Mouse (Mus musculus) forebrain, embryonic 10.5 days (tissue): Measurements from ENCODE around the gene Lrrc55. TPM values are rescaled to one million over a fixed set of nuclear protein-coding genes. Genes with fewer than 3 reads are reported as not detected.

Experiments
- DNase-seq: peaks from one replicate; pipeline ENCODE4 v3.0.0-alpha.2; 2017; ENCODE audit warnings: low spot score; ENCODE audit errors: extremely low spot score
- H3K27ac ChIP-seq: fragments of 300-500 bp; sonication (generic); 2 replicates; pipeline ENCODE4 v1.5.1; 2016; ENCODE audit warnings: mild to moderate bottlenecking
- H3K27me3 ChIP-seq: fragments of 300-500 bp; sonication (generic); 2 replicates; pipeline ENCODE4 v1.6.1; 2016; ENCODE audit warnings: mild to moderate bottlenecking; ENCODE audit not compliant: poor library complexity, severe bottlenecking
- H3K36me3 ChIP-seq: fragments of 300-500 bp; sonication (generic); replicated peaks from 2 replicates; pipeline ENCODE4 v1.6.1; 2016; ENCODE audit warnings: mild to moderate bottlenecking, moderate library complexity
- H3K4me1 ChIP-seq: fragments of 300-500 bp; sonication (generic); 2 replicates; pipeline ENCODE4 v1.6.1; 2016
- H3K4me3 ChIP-seq: fragments of 300-500 bp; sonication (generic); 2 replicates; pipeline ENCODE4 v1.5.1; 2016; ENCODE audit warnings: mild to moderate bottlenecking, moderate library complexity
- H3K9me3 ChIP-seq: fragments of 300-500 bp; sonication (generic); 2 replicates; pipeline ENCODE4 v1.6.1; 2016; ENCODE audit warnings: mild to moderate bottlenecking, moderate library complexity
- WGBS: fragments of 180-500 bp; shearing (Covaris S2); methylation state at CpG from one replicate; pipeline ENCODE4 v1.1.7; 2016; 5-methylcytosine and 5-hydroxymethylcytosine counted together
- polyA plus RNA-seq: library from polyadenylated mRNA; unstranded; fragments of >200 nt; fragmentation: Nextera tagmentation; extraction: Ambion mirVana; gene quantifications from 2 replicates; pipeline ENCODE4 v1.2.1, GENCODE M21; 2016

Lrrc55 gene
- polyA plus RNA-seq, 1 experiment from 2014 or later: 0.30 TPM

DNA sequence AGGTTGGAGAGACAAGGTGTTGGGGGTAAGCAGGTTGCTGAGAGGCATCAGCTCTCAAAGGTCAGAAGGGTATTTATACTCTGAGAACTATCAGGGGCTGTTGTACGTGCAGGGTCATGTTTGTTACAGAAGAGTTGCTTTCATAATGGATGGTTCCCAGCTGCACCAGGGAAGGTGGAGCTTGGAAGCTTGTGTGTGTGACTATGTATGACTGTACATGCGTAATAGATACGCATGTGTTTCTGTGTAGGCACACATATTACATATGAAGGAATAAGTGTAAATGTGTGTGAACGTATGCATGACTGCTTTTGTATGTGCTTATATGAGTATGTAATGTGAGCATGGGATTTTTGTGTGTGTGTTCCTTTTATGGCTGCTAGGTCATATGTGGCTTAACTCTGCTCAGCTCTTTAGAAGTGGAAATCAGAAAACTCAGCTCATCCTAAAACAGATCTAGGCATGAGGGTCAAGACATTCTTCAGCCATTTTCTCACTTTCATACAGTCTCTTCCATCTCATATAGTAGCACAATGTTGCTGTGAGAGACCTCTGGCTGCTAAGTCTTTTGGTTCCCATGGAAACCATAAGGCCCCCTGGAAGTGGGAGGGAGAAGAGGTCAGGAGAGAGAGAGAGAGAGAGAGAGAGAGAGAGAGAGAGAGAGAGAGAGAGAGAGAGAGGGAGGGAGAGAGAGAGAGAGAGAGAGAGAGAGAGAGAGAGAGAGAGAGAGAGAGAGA lies 35.9 kb downstream of the Lrrc55 start:
- no peaks in the 10 kb centered on the region for H3K9me3 ChIP-seq
- peak overlapping the region; percentile 44; the same call in 1 of the 2 replicates for H3K27ac ChIP-seq
- H3K36me3 ChIP-seq: no peaks in the 10 kb centered on the region
- no peak for DNase-seq
- 87% methylated on average over 4 of the region's 4 CpGs for WGBS
- no peak overlapping the region for H3K4me3 ChIP-seq
- H3K27me3 ChIP-seq: no peaks in the 10 kb centered on the region
- peaks cover 16% of the 10 kb centered on the region for H3K4me1 ChIP-seq

DNA sequence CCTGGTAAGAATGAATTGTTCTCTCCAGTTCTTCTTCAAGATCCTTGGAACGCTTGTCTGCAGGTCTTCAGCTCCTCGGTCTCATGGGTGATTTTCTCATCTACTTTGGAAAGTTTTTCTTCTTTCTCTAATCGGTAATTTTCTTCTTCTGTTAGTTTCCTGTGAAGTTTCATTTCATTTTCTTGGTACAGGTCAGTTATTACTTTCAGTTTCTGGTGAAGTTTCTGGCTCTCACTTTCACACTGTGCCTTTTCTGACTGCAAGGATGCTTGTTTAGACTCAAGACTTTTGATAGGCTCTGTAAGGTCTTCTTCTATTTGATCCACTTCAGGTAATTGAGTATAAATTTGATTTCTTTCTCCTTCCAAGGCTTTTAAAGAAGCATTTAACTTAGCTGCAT lies 39.6 kb downstream of the Lrrc55 start:
- no peaks in the 10 kb centered on the region for H3K36me3 ChIP-seq
- H3K27ac ChIP-seq: no peak overlapping the region
- no peak overlapping the region for H3K4me3 ChIP-seq
- WGBS: 91% methylated on average over 3 of the region's 3 CpGs
- no peak for DNase-seq
- H3K27me3 ChIP-seq: no peaks in the 10 kb centered on the region
- H3K4me1 ChIP-seq: peaks cover 16% of the 10 kb centered on the region
- H3K9me3 ChIP-seq: no peaks in the 10 kb centered on the region

DNA sequence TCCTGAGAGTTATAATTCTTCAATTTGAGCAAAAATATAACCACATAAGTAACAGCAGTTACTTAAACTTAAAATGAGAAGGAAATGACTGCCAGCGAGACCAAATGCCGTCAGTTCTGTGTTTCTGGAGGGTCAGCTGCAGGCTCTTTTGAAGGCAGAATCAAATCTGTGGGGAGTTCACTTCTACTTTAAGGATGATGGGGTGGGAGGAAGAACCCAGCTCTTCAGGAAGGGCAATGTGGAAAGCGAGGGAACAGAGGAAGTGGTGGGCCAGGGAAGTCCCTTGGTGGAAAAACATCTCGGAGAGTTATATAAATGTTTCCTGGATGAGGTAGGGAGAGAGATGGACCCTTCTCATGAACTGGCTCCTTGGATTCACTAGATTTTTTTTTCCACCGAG lies 40.9 kb downstream of the Lrrc55 start:
- no peaks in the 10 kb centered on the region for H3K36me3 ChIP-seq
- DNase-seq: no peak
- no peaks in the 10 kb centered on the region for H3K27me3 ChIP-seq
- no peaks in the 10 kb centered on the region for H3K9me3 ChIP-seq
- no peak overlapping the region for H3K27ac ChIP-seq
- peaks cover 7% of the 10 kb centered on the region for H3K4me1 ChIP-seq
- 88% methylated on average over 5 of the region's 5 CpGs for WGBS
- no peak overlapping the region for H3K4me3 ChIP-seq

DNA sequence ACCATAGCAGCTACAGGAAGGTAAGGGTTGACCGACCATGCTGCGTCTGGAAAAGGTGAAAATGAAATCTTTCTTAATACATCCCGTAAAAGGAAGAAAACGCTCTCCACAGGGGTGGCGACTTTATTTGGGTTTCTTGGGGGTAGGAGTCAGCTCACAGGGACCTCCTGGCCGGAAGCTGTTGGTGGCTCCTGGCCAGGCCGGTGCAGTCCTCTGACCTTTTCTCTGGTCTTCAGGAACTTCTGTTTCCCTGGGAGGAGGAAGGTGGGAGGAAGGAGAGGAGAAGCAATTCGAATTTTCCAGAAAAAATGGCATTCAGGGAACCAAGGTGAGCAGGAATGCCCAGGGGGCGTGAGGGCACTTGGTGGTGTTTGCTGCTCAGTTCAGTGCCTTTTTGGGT lies 41.7 kb downstream of the Lrrc55 start:
- Histone ChIP-seq H3K36me3 (no peaks in the 10 kb centered on the region), H3K9me3 (no peaks in the 10 kb centered on the region), H3K27me3 (no peaks in the 10 kb centered on the region), H3K27ac (no peak overlapping the region), H3K4me3 (no peak overlapping the region), H3K4me1 (no peaks in the 10 kb centered on the region)
- 88% methylated on average over 9 of the region's 9 CpGs for WGBS
- no peak for DNase-seq

DNA sequence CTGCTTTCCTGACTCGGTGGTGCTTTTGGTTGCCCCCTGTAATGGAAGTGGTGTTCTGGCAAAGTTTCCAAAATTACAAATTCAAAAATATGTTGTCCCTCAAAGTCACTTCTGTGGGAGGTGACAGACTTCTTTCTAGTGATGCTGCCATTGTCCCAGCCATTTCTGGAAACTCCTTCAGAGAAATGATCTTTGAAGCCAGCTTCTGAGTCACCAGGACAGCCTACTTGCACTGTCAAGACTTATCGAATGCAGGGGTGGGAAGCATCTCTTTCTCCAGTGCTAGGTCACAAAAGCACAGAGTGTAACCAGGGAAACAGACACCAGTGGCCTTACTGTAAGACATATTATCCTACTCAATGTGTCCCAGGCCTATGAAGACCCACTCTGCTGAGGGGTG lies 45.8 kb downstream of the Lrrc55 start:
- no peak overlapping the region for H3K27ac ChIP-seq
- 88% methylated on average over 2 of the region's 2 CpGs for WGBS
- H3K4me1 ChIP-seq: no peaks in the 10 kb centered on the region
- no peak overlapping the region for H3K4me3 ChIP-seq
- no peaks in the 10 kb centered on the region for H3K9me3 ChIP-seq
- H3K27me3 ChIP-seq: no peaks in the 10 kb centered on the region
- H3K36me3 ChIP-seq: no peaks in the 10 kb centered on the region
- no peak for DNase-seq

DNA sequence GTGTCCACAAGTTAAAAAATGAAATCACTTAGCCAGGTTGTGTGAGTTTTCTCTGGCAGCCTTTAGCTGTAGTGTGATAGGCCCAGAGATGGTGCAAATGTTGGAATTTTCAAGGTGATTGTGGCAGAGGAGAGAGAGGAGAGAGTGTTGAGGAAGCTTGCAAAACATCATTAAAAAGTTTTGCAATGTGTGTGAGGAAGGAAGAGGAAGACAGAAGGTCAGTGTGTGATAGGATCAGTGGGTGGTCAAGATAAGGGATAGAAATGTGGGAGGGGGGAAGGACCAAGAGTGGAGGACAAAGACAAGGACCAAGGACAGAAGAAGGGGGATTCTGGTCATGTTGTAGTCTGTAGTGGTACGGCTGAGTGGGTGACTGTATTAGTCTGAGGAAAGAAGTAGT lies 46.6 kb downstream of the Lrrc55 start:
- Histone ChIP-seq H3K9me3 (no peaks in the 10 kb centered on the region), H3K27ac (no peak overlapping the region), H3K4me3 (no peak overlapping the region), H3K27me3 (no peaks in the 10 kb centered on the region), H3K4me1 (no peaks in the 10 kb centered on the region), H3K36me3 (no peaks in the 10 kb centered on the region)
- 92% methylated on average over 1 of the region's 1 CpGs for WGBS
- DNase-seq: no peak

DNA sequence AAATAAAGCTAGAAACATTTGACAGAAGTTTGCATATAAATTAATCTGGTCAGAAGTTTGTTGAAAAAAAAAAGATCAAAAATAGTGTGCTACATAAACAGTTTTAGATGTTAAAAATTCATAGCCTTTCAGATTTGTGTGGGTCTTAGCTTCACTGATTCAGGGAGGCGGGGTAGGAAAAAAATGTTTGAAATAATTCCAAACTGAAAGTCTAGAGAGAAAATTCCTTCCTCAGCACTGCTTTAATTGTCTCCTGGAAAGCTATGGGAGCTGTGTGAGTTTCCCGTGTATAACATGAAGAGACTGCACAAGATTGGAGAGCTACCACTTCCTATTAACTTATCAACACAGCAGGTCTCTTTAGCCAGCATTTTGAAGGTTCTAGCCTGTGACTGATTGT lies 49.5 kb downstream of the Lrrc55 start:
- no peaks in the 10 kb centered on the region for H3K36me3 ChIP-seq
- H3K27me3 ChIP-seq: no peaks in the 10 kb centered on the region
- H3K27ac ChIP-seq: no peak overlapping the region
- no peak overlapping the region for H3K4me3 ChIP-seq
- H3K4me1 ChIP-seq: no peaks in the 10 kb centered on the region
- 88% methylated on average over 2 of the region's 2 CpGs for WGBS
- no peaks in the 10 kb centered on the region for H3K9me3 ChIP-seq
- DNase-seq: no peak

DNA sequence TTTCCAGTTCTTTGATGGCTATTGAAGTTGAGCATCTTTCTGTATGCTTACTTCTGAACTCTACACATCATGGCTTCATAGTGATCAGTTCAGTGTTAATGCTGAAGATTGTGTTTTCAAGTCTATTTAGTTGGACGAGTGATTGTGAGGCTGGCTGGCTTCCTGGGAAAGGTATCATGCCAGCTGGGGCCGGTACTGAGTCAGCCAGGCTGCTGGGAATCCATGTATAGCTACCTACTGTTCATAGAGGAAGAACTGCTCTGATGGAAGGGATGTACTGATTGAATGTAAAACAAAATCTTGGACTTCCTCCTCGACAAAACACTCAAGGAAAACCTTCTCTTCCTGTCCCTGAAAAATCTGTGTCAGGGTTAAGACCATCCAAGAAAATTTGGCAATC lies 51.7 kb downstream of the Lrrc55 start:
- DNase-seq: no peak
- H3K4me3 ChIP-seq: no peak overlapping the region
- no peaks in the 10 kb centered on the region for H3K27me3 ChIP-seq
- no peaks in the 10 kb centered on the region for H3K4me1 ChIP-seq
- H3K27ac ChIP-seq: no peak overlapping the region
- 81% methylated on average over 3 of the region's 3 CpGs for WGBS
- H3K36me3 ChIP-seq: no peaks in the 10 kb centered on the region
- H3K9me3 ChIP-seq: no peaks in the 10 kb centered on the region

DNA sequence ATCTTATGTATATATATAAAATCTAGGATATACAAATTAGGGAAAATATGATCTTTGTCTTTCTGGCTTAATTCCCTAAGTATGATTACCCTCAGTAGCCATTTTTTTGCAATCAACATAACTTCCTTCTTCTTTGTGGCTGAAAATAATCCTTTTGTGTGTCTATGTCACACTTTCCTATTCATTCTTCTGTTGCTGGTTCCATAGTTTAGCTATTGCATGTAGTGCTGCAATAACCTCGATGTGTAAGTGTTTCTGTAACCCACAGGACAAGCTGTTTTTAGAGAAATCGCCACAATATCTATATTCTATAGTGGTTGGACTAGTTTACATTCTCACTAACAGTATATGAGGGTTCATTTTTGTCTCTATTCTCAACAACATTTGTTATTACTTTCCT lies 52.1 kb downstream of the Lrrc55 start:
- no peaks in the 10 kb centered on the region for H3K36me3 ChIP-seq
- no peak overlapping the region for H3K27ac ChIP-seq
- 87% methylated on average over 2 of the region's 2 CpGs for WGBS
- no peaks in the 10 kb centered on the region for H3K4me1 ChIP-seq
- no peak overlapping the region for H3K4me3 ChIP-seq
- H3K9me3 ChIP-seq: no peaks in the 10 kb centered on the region
- H3K27me3 ChIP-seq: no peaks in the 10 kb centered on the region
- DNase-seq: no peak

DNA sequence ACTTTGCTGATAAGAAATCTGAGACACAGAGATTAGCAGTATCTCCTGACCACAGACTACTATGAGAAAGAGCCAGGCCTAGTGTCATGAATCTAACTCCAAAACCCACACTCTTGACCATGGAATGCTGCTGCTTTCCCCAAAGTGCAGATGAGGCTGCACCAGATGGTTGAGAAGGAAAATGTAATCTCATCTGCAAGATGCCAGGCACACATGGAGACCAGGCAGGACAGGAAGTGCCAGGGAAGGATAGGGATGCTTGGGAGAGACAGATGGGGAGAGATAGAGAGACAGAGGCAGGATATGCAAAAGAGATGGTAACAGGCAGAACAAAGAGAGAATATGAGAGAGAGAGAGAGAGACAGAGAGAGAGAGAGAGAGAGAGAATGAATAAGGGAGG lies 56.2 kb downstream of the Lrrc55 start:
- Histone ChIP-seq H3K36me3 (no peaks in the 10 kb centered on the region), H3K27me3 (peaks cover 12% of the 10 kb centered on the region; the same call in 1 of the 2 replicates), H3K27ac (no peak overlapping the region), H3K4me1 (peaks cover 8% of the 10 kb centered on the region), H3K9me3 (no peaks in the 10 kb centered on the region), H3K4me3 (no peak overlapping the region)
- DNase-seq: no peak

DNA sequence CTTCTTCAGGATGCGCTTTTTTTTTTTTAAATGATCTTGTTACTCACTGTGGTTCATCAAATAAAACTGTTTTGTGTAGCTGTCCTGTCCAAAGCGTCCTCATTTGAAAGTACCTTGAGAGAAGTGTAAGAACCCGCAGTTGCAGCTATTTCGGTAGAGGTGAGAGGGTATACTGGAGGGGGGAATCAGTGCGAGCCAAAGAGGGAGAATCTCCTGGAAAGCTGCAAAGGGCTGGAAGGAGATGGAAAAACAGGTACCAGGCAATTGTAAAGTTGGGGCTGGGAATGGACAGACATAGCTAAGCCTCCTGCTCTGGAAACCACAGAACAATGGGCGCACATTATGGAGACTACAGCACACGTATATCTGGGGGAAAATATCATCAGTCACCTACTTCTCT lies 57.2 kb downstream of the Lrrc55 start:
- Histone ChIP-seq H3K27me3 (peaks cover 14% of the 10 kb centered on the region; the same call in 1 of the 2 replicates), H3K9me3 (no peaks in the 10 kb centered on the region), H3K36me3 (no peaks in the 10 kb centered on the region), H3K4me1 (peaks cover 11% of the 10 kb centered on the region), H3K4me3 (peak overlapping the region; percentile 11; the same call in 1 of the 2 replicates), H3K27ac (no peak overlapping the region)
- WGBS: 77% methylated on average over 7 of the region's 7 CpGs
- DNase-seq: no peak

DNA sequence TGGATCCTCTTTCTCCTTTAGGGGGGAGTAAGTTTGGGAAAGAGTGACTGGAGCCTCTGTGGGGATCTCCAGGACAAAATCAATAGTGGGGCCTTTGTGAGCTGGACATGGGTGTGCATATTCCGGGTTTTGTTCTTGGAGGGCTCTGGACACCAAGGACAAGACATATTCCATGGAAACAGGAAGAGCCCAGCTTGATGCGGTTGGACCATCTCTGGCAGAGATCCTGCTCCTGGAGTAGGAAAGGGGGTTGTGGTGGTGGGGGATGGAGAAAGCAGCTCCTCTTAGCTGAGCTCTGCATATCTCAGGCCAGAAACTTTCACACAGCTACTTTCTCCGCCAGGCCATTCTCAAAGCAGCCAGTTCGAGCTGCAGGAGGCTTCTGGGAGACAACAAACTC lies 57.6 kb downstream of the Lrrc55 start:
- H3K4me3 ChIP-seq: peak overlapping the region; percentile 11; the same call in 1 of the 2 replicates
- WGBS: 66% methylated on average over 4 of the region's 4 CpGs
- no peak for DNase-seq

DNA sequence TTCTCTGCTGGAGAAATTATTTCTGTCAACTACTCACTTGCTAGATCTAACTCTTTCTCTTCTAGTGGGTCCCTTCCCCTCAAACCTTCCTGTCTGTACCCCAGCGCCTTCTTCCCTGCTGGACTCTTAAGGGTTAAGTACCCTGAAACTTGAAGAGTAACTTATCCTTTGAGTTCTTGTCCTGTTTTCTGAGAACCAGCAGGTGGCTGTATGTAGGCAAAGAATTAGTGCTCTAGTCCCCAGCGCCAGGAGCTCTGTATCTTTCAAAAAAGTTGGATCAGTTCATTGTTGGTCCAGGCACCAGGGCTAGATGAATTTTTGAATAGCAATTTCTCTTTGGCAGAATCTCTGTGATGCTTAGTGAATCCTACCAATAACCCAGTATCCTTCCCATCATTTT lies 58.9 kb downstream of the Lrrc55 start:
- H3K9me3 ChIP-seq: no peaks in the 10 kb centered on the region
- H3K27ac ChIP-seq: 0 out of 2 replicates have a peak overlapping the region, but pooled peaks have one; percentile 5
- H3K36me3 ChIP-seq: no peaks in the 10 kb centered on the region
- H3K4me3 ChIP-seq: peak overlapping the region; percentile 30
- H3K4me1 ChIP-seq: peaks cover 11% of the 10 kb centered on the region
- H3K27me3 ChIP-seq: peaks cover 18% of the 10 kb centered on the region; the same call in 1 of the 2 replicates
- DNase-seq: no peak
- WGBS: 39% methylated on average over 2 of the region's 2 CpGs

More for the DNA sequence above, 57.6 kb downstream of the Lrrc55 start:
- Histone ChIP-seq H3K27me3 (peaks cover 18% of the 10 kb centered on the region; the same call in 1 of the 2 replicates), H3K36me3 (no peaks in the 10 kb centered on the region), H3K4me1 (peaks cover 11% of the 10 kb centered on the region), H3K9me3 (no peaks in the 10 kb centered on the region), H3K27ac (no peak overlapping the region)
